In genomic region chr10:95501033-95501432, GRCm38 (mm10) we compare ENCODE assay signal across 8 mouse cellular contexts. TPM values are rescaled to one million over a fixed set of nuclear protein-coding genes. Genes with fewer than 3 reads are reported as not detected.
A peak's percentile ranks its signal among the peaks of the same experiment; 100 is the strongest.
DNase-seq lines count a peak whose midpoint lies in the region; ATAC-seq and TF ChIP-seq lines count a peak whose summit lies in the region.

No protein-coding gene starts in this region.

- H3K27me3 ChIP-seq in forebrain, embryonic 10.5 days (ENCODE audit: poor library complexity, severe bottlenecking): no peaks in the 10 kb centered on the region
- H3K27me3 ChIP-seq in liver, embryonic 14.5 days (ENCODE audit: control insufficient read depth, insufficient read depth, low read length): no peaks in the 10 kb centered on the region

- H3K9ac ChIP-seq in liver, embryonic 14.5 days (replicated peaks): peak overlapping the region; percentile 55

- peak overlapping the region; percentile 97 for H3K27ac ChIP-seq in forebrain, embryonic 10.5 days
- 0 out of 2 replicates have a peak overlapping the region, but pooled peaks have one; percentile 12 for H3K27ac ChIP-seq in liver, embryonic 14.5 days

- TF ChIP-seq CTCF in liver, embryonic 14.5 days (IDR thresholded peaks at IDR 0.05; ENCODE audit: low read depth): no peak

- peak overlapping the region; percentile 82 for H3K4me2 ChIP-seq in liver, embryonic 14.5 days (ENCODE audit: low read depth)

- peak overlapping the region; percentile 82 for H3K4me3 ChIP-seq in forebrain, embryonic 10.5 days
- peak overlapping the region; percentile 60 to 95 for H3K4me3 ChIP-seq in liver, embryonic 14.5 days (ENCODE audit: insufficient read depth in 1 of 2, low read depth in 2 of 2, low read length in 2 of 2)

- peaks cover 37% of the 10 kb centered on the region for H3K36me3 ChIP-seq in forebrain, embryonic 10.5 days (replicated peaks)
- no peaks in the 10 kb centered on the region; the same call in 1 of the 2 replicates for H3K36me3 ChIP-seq in liver, embryonic 14.5 days (replicated peaks; ENCODE audit: control insufficient read depth, insufficient read depth, low read depth)

- DNase-seq in frontal cortex, adult 2 months (ENCODE audit: extremely low spot score in 1 of 2, low spot score in 1 of 2): no peak
- peak; percentile 49 for DNase-seq in 416B (ENCODE audit: low read depth)
- no peak for DNase-seq in forebrain, embryonic 10.5 days (ENCODE audit: extremely low spot score, low spot score)
- DNase-seq in liver, embryonic 14.5 days (ENCODE audit: low read depth in 3 of 3, low spot score in 3 of 3): no peak
- no peak for DNase-seq in right cerebral cortex, adult 18-20 months
- DNase-seq in cerebellum, postnatal 36 days: no peak
- DNase-seq in spleen, postnatal 10 days (ENCODE audit: low spot score in 2 of 2): no peak

- peak; percentile 31 for ATAC-seq in frontal cortex, adult (ENCODE audit: low TSS enrichment)
- ATAC-seq in liver, embryonic 14.5 days (ENCODE audit: insufficient read depth): no peak

- WGBS in forebrain, embryonic 10.5 days: 3% methylated on average over 7 of the region's 7 CpGs
- 2% methylated on average over 7 of the region's 7 CpGs for WGBS in liver, embryonic 14.5 days (ENCODE audit: insufficient replicate concordance)

- no peaks in the 10 kb centered on the region for H3K9me3 ChIP-seq in forebrain, embryonic 10.5 days
- H3K9me3 ChIP-seq in liver, embryonic 14.5 days (ENCODE audit: control insufficient read depth, low read length): no peaks in the 10 kb centered on the region

- H3K4me1 ChIP-seq in forebrain, embryonic 10.5 days: peaks cover 16% of the 10 kb centered on the region
- H3K4me1 ChIP-seq in liver, embryonic 14.5 days (replicated peaks; ENCODE audit: control insufficient read depth in 2 of 2, insufficient read depth in 2 of 2, low read length in 1 of 2): peaks cover 5 to 8% of the 10 kb centered on the region in 2 experiments

- TF ChIP-seq EP300 in liver, embryonic 14.5 days (IDR thresholded peaks at IDR 0.05; ENCODE audit: low read depth): no peak

RNA-seq across cellular contexts. Expression of gene Mrpl42, which starts 0.7 kb away (rescaled TPM):
- 141 and 147 TPM in 2 replicates for polyA plus RNA-seq in frontal cortex, adult 2 months (2012; rRNA removed)
- polyA plus RNA-seq in forebrain, embryonic 10.5 days (2016; fragmentation: Nextera tagmentation; extraction: Ambion mirVana): 381 and 393 TPM in 2 replicates
- 110 and 137 TPM in 2 replicates for polyA plus RNA-seq in liver, embryonic 14.5 days (2012; rRNA removed)
- polyA plus RNA-seq in liver, embryonic 14.5 days (2014; fragmentation: Nextera tagmentation; extraction: Ambion mirVana): 217 and 225 TPM in 2 replicates

RNA-seq across cellular contexts. Expression of gene Ube2n, which starts 13.9 kb away (rescaled TPM):
- 165 and 182 TPM in 2 replicates for polyA plus RNA-seq in frontal cortex, adult 2 months (2012; rRNA removed)
- polyA plus RNA-seq in forebrain, embryonic 10.5 days (2016; fragmentation: Nextera tagmentation; extraction: Ambion mirVana): 460 and 496 TPM in 2 replicates
- polyA plus RNA-seq in liver, embryonic 14.5 days (2012; rRNA removed): 50.1 and 78.2 TPM in 2 replicates
- polyA plus RNA-seq in liver, embryonic 14.5 days (2014; fragmentation: Nextera tagmentation; extraction: Ambion mirVana): 134 and 137 TPM in 2 replicates
